Mouse (Mus musculus) heart, postnatal 0 days (tissue): ENCODE measurements at regions not wholly inside any gene's neighbourhood (a gene's known extent, or its start where the extent isn't known, plus 50 kb on each side); places are given as distances from the start of the nearest gene placed in this dataset.

Experiments used
- CTCF ChIP-seq: IDR thresholded peaks from 2 replicates; pipeline ENCODE4 v1.5.1; 2016; ENCODE audit warnings: antibody characterized with exemption, control low read depth, low read depth
- EP300 ChIP-seq: IDR thresholded peaks from 2 replicates; pipeline ENCODE4 v1.6.1; 2016; ENCODE audit warnings: antibody characterized with exemption, low read depth

DNA sequence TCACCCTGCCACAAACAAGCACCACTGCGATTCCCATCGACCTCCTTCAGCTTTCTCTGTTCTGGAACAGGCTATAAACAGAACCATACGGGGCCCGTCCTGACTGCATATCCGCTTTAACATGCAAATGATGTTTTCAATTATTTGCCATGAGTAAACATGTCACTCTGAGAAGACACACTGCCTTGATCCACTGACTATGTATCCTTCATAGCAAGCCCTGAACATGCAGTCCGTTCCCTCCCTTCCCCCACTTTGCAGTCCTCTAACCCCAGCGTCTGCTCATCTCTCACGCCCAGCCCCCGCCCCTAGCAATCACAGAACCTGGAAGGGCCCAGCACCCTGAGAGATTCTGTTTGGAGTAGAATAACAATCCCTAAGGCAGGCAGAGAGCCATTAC, 89.4 kb upstream of the Rybp start:
- TF ChIP-seq CTCF (no peak), EP300 (no peak)
